Mouse (Mus musculus) 3T3-L1 (cell line): ENCODE results near the gene Klhl26.

Source experiments
- DNase-seq: peaks from one replicate; pipeline ENCODE4 v3.0.0-alpha.2; 2015; ENCODE audit warnings: low read depth, low spot score

Gene Klhl26

GRCm38 (mm10) chr8:70477269-70477982 is 658 bp upstream of the Klhl26 start:
- peak; percentile 86 for DNase-seq

GRCm38 (mm10) chr8:70471856-70472255 is 4.9 kb downstream of the Klhl26 start:
- DNase-seq, result no peak

- no peak for DNase-seq
These were observed 6.8 kb downstream of the Klhl26 start for GRCm38 (mm10) chr8:70469938-70470337.

GRCm38 (mm10) chr8:70469295-70469916 is 7.4 kb downstream of the Klhl26 start:
- DNase-seq, result no peak

- no peak for DNase-seq
These were observed 8.0 kb downstream of the Klhl26 start for GRCm38 (mm10) chr8:70468733-70469132.

GRCm38 (mm10) chr8:70467907-70468306 is 8.9 kb downstream of the Klhl26 start:
- no peak for DNase-seq

- DNase-seq, result no peak
These were observed 9.5 kb downstream of the Klhl26 start for GRCm38 (mm10) chr8:70467229-70467725.

GRCm38 (mm10) chr8:70466771-70467170 is 10.0 kb downstream of the Klhl26 start:
- DNase-seq, result peak; percentile 49

- no peak for DNase-seq
These were observed 10.5 kb downstream of the Klhl26 start for GRCm38 (mm10) chr8:70466305-70466704.

- DNase-seq, result no peak
These were observed 11.1 kb downstream of the Klhl26 start for GRCm38 (mm10) chr8:70465701-70466100.

- DNase-seq, result no peak
These were observed 12.6 kb downstream of the Klhl26 start for GRCm38 (mm10) chr8:70464162-70464561.

GRCm38 (mm10) chr8:70463306-70463705 is 13.5 kb downstream of the Klhl26 start:
- no peak for DNase-seq

- no peak for DNase-seq
These were observed 14.3 kb downstream of the Klhl26 start for GRCm38 (mm10) chr8:70462516-70462813.

GRCm38 (mm10) chr8:70461765-70462515 is 14.8 kb downstream of the Klhl26 start:
- peak; percentile 90 for DNase-seq

GRCm38 (mm10) chr8:70460606-70461005 is 16.2 kb downstream of the Klhl26 start:
- DNase-seq, result peak; percentile 72

GRCm38 (mm10) chr8:70460199-70460598 is 16.6 kb downstream of the Klhl26 start:
- no peak for DNase-seq

GRCm38 (mm10) chr8:70459636-70460035 is 17.1 kb downstream of the Klhl26 start:
- DNase-seq, result no peak

GRCm38 (mm10) chr8:70458462-70458861 is 18.3 kb downstream of the Klhl26 start:
- peak; percentile 62 for DNase-seq

- DNase-seq, result no peak
These were observed 18.9 kb downstream of the Klhl26 start for GRCm38 (mm10) chr8:70457882-70458281.

- no peak for DNase-seq
These were observed 19.8 kb downstream of the Klhl26 start for GRCm38 (mm10) chr8:70456996-70457395.

GRCm38 (mm10) chr8:70453852-70454251 is 22.9 kb downstream of the Klhl26 start:
- no peak for DNase-seq

- no peak for DNase-seq
These were observed 24.4 kb downstream of the Klhl26 start for GRCm38 (mm10) chr8:70452196-70452966.
